Mouse (Mus musculus) monocyte, adult 2 months (primary cell): Measurements from ENCODE around the gene Nufip2.
"Not testable (repeated sequence)": the region's sequence is repeated elsewhere in the genome, so short reads cannot be mapped to it uniquely, and the experiment has no call there.

Experiments
- DNase-seq, 2 experiments: peaks; one replicate each; pipeline ENCODE4 v3.0.0; 2022; ENCODE audit warnings: low spot score in 2 of 2, low read depth in 1 of 2

Nufip2 gene

DNA sequence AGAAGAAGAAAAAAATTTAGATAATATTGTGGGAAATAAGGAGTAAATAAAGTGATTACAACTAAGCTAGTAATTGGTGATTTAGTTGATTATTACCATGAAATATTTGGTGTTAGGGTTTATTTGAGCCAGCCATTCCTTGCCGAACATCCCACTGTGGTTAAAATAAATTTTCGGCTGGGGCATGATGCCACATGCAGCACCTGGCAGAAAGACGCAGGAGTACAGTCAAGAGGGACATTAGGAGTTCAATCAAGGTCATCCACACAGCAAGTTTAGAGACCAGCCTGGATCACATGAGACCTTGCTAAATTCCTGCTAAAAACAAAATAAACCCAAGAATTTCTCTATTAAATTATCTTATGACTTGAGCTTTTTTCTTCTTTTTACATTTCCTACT is 23.1 kb downstream of the Nufip2 start:
- DNase-seq, result no peak

DNA sequence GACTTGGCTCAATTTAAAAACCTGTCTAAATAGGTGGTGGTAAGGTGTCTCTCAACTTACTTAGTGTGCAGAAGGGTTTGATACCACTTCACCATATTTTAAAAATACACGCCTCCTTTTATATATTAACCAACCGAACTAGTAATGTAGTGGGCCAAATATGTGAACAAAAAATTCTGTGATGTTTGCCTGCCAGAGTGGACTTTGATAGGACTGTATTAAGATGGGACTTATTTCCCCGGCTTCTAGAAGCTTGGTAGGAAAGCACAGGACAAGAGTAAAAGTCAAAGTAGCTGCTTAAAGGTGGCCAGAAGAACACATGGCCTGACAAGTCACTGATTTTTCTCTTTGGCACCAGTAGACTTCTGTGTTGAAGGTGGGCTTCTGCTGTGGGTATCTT is 27.8 kb downstream of the Nufip2 start:
- no peak for DNase-seq

DNA sequence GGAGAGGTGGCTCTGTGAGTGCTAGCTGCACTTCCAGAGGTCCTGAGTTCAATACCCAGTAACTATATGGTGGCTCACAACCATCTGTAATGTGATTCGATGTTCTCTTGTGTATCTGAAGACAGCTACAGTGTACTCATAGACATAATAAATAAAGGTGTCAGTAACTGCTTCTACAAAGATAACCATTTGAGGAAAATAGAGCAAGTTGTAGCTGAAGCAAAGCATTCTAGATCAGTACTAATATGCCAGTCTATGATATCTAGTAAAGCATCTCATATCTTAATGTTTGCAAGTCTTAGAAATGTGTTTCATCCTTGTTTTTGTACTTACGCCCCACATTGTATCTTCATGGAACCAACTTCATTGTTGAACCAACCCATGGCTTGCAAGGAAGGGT is 33.1 kb downstream of the Nufip2 start:
- no peak for DNase-seq

DNA sequence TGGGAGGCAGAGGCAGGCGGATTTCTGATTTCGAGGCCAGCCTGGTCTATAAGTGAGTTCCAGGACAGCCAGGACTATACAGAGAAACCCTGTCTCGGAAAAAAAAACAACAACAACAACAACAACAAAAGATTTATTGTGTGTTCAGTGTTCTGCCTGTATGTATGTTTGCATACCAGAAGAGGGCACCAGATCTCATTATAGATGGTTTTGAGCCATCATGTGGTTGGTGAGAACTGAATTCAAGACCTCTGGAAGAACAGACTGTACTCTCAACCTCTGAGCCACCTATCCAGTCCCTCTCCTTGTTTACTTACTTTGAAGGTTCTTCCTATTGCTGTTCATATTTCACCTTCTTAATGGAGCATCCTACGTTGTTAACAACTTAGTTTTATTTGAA is 35.4 kb downstream of the Nufip2 start:
- DNase-seq, result no peak

DNA sequence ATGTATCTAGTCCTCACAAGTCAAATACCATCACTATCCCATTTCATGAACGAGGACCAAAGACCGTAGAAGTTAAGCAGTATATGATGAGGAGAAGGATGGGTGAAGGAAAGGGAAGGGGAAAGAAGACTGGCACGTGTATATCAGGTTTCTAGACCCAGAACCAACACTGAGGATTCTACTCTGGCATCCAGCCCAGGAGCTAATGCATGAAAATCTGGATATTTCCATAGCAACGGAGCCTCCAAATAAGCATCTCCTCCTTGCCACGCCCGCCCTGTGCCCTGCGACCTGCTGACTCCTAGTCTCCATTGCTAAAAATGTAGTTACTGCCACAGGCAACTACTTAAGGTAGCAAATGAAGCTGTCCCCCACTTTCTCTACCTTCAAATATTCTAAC is 38.8 kb downstream of the Nufip2 start:
- DNase-seq, result no peak

DNA sequence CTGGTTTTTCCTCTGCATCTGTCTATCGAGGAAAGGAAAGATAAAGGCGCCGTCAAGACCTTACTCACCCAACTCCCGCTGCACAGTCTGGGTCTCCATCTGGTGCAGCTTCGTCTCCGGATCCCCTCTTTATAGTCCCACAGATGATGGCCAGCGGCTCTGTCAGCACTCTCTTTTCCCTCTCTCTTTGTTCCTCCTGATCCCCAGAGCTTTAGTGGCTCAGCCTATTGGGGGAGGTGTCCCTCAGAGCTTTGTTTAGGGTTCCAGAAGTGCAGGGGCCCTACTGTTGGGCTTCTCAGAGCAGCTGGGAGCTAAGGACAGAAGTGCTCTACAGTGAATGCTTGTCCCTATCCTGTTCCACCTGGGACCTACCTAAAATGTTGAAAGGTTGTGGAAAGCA is 39.2 kb downstream of the Nufip2 start, which contains the start of gene Cryba1:
Cryba1 (minus strand) TSS at position 101 of the 400 bp plus-strand sequence.
- DNase-seq, result no peak

DNA sequence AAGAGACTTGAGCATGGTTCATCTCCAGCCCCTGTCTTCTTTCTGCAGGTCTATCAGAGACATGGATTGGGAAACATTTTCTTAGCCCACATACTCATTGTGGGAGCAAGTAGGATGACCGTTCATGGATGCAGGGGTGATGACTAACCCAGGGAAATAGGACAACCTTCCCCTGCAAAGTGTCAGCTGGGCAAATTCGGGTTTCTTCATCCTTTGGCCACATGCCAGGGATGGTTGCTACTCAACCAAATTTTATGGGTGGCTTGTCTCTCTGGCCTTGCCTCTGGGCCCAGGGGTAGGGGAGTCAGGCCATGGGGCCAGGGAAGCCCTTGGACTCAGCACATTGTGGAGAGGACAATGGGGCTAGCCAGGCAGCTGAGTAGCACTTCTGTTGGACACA is 42.6 kb downstream of the Nufip2 start:
- DNase-seq, result no peak

DNA sequence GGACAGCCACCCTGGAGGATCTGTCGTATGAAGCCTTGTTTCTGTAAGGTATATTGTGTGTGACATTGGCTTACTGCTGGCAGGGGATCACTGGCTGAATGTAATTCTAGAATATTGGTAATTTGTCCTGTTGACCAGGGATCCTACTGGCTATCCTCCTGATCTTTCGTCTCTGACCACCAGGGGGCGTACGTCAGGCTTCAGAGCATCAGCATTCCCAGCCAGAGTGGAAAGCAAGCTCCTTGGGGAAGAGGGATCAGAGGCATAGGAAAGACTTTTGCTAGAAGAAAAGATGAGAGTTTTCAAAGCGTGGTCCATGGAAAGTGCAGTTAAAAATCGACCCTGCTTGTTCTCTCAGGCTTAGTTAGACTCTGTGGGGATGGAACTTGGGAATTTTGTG is 51.3 kb downstream of the Nufip2 start:
- peak in 1 of 2 experiments; percentile 57 for DNase-seq

DNA sequence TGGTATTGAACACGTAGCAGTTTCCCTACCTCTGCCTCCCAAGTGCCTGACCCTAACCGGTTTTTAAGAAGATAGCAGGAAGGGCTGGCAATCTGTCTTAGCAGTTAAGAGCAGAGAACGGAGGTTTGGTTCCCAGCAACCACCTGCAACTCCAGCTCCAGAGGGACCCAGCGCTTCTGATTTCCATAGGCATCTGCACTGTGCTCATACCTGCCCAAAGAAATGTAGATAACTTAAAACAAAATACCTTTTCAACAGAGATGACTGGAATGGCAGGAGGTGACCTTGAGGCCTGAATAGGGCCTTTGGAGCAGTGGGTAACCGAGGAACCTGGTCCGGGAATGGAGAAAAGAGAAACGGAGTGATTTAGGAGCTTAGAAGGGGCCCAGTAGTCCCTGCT is 52.6 kb downstream of the Nufip2 start:
- no peak for DNase-seq

DNA sequence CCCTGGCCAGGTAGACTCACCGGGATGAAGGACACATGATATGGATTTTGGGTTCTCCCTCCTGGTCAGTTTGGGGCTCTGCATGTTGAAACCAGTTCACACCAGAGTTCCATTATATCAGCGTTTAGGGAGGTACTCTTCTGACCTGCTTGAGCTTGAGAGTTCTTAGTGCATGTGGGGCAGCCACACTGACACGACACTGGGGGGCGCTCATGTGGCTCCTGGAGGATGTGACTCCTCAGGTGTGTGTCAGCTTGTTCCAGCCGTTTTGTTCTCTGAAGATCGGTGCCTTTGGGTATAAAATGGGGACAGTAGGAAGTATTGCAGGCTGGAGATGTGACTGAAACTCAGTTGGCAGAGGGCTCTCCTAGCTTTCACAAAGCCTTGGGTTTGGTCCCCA is 58.0 kb downstream of the Nufip2 start:
- DNase-seq, result no peak

DNA sequence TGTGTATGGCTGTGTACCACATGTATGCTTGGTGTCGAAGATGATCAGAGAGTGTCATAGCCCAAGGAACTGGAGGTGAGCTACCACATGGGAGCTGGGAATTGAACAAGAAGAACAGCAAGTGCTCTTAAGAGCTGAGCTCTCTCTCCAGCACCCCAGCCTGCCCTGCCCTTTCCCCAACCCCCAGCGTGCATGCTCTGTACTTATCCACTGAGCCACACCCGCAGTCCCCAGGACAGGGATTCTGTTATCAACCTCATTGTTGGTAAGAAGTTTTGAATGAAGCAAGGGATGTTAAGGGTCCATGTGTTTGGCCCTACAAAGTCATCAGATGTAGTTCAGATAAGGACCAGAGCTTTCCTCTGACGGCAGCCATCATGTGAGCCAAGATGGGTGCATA is 60.7 kb downstream of the Nufip2 start:
- DNase-seq, result no peak

DNA sequence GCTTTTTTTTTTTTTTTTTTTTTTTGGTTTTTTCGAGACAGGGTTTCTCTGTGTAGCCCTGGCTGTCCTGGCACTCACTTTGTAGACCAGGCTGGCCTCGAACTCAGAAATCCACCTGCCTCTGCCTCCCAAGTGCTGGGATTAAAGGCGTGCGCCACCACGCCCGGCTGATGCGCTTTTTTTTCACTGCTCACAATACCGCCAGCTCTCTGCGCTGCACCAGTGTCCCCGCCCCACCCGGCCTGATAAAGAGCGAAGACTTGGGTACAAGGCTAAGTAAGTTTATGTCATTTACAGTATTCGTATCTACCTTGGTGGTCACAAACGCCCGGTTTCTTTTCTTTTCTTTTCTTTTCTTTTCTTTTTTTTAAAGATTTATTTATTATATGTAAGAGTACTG is 61.1 kb downstream of the Nufip2 start:
- DNase-seq, result not testable (repeated sequence)

DNA sequence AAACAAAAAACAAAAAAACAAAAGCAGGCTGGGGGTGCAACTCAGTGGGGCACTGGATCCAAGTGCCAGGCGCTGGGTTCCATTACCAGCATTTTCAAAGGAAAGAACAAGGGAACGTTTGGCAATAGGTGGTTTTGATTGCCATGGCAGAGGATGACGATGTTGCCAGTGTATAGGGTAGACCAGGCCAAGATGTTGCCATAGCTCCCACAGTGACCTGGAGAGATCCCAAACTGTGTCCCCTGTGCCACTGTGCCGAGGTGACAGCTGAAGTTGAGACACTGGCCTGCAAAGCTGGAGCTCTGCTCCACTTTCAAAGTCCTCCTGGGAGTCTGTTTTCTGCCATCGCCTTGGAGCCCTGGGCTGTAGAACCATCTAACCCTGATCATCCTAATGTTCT is 63.0 kb downstream of the Nufip2 start:
- no peak for DNase-seq

DNA sequence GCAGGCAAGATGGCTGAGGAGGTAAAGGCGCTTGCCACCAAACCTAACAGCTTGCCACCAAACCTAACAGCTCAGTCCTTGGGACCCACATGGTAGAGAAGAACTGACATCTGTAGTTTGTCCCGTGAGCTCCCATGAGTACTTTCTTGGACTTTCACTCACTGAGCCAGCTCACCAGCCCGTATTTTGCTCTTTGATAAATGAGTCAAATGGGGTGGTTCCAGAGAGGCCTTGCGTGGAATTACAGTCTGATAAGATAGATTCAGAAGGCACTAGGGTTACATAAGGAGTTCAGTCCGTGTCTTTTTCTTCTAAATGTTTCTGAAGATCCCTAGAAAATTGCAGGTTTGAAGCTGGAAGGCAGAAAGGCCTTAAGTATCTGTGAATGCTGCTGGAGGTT is 66.6 kb downstream of the Nufip2 start:
- DNase-seq, result no peak

DNA sequence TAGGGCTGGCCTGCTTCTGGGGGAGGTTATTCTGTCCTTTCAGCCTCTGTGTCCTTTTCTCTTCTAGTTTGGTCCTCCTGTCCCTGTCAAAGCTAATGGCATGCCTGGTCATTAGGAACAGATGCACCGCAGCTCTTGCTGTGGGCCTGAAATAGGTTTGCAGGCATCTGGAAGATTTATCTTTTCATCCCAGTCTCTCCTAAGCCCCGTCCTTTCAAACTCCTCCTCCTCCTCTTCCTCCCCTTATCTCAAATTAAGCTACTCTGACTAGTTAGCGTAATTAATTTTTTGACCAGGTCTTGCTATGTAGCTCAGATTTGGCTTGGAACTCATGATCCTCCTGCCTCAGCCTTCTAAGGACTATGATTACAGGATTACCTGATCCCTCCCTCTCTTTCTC is 67.5 kb downstream of the Nufip2 start:
- DNase-seq, result no peak

DNA sequence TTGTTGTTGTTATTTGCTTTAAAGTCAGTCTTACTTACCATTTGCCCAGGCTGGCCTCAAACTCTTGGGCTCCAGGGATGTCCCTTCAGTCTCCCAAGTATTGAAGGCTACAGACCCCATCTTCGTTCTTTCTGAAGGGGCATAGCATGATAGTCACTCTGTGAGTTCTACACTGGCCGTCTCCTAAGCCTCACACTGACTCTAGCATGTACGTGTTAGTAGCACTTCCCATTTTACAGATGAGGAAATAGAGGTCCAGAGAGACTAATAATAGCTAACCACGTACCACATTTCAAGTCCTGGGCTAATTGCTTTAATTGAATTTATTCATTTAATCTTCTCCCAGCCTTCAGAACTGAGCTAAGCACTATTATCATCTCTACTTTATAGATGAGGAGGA is 74.1 kb downstream of the Nufip2 start:
- no peak for DNase-seq

DNA sequence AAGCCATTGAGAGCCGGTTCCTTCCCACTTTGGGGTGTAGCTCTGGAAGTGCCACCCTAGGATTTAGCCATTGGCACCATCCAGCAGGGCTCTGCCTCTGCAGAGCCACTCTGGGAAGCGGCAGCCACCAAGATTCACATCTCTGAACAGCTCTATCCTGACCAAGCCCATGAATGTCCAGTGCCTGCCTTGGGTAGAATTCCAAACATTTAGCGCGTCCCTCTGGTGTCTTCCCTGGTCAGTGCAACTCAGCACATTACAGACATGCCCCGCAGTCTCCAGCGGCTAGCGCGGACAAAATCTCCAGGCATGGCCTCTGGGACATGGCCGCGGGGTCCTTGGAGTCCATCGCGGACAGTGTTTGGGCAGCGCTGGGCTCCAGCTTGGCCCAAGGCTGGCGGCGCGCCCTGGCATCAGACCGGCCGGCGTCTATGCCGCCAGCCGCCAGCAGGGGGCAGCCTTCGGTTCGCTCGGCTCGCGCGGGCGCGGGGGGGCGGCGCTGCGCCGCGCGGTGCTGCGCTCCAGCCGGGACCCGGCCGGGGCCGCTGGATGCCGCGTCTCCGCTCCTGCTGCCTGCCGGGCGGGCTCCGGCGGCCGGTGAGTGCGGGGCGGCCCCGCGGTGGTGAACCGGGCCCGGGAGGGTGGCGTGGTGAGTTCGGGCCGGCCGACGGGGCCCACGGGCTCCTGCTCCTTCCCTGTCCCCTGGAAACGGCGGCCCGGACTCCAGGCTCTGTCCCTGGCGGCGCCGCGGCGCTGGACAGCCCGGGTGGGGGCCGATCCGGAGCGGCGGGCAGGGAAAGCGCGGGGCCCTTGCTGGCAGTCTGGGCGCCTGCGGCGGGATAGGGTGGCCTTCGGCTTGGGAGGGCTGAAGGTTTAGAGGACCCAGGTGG is 77.1 kb downstream of the Nufip2 start, which contains the start of gene Myo18a:
Myo18a (plus strand) TSS at position 464 of the 890 bp plus-strand sequence.
- peak; percentile 31 to 70 for DNase-seq

DNA sequence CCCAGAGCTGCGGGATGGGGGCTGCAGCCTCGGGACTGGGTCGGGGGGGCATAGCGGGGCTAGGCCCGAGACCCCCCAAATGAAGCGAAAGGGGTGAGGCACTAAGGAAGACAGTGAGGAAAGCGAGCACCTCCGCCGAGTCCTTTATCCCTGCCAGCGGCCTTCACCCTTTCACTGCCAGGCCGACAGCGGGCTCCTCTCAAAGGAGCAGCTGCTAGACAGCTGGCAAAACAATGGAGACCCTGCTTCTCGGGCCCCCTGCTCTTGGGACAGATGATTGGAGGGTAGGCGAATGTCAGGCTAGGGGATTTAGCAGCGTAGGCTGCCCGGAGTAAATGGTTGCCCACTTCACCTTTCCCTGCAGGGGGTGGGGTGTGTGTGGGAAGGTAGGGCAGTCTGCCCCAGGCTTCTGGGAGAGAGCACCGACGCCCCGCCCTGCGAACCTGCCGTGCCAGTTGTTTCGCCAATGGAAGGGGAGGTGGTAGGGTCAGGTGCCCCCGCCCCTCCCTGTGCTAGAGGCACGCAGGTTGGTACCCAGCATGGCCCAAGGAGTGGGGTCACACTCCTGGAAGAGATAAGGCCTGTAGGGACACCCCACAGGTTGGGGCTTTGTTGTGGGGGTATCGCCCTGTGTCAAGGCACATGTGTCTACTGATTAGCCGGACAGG is 77.9 kb downstream of the Nufip2 start:
- no peak for DNase-seq

DNA sequence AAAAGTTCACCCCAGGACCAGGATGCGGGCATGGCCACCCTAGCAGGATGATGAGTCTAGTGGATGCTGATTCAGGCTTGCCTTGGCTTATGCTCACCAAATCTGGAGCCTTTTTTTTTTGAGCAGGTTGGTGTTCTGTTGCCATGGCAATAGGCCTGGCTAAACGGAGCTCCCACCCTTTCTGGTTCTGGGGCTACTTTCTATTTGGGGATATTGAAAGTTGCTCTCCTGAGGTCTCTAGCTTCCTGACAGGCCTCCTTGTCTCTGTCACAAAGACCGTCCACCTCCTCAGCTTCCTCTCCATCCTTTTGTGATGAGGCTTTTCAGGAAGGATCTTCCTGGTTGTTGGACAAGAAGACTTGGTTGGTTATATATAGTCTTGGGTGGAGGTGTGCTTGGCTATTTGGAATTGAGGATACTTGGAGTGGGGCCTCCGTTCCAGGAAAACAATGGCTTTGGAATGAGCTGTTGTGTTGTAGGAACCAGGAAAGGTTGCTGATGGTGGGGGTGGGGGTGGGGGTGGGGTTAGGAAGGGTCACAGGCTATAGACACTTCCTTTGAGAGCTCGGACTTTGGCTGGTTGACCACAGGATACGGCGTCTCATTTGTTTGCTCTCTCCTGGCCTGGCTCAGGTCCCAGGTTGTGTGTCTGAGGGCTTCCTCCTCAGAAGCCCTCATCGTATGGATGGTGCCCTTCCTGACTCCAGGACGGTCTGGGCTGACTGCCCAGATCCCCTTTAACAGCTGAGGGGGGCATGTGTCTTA is 78.9 kb downstream of the Nufip2 start:
- no peak for DNase-seq

DNA sequence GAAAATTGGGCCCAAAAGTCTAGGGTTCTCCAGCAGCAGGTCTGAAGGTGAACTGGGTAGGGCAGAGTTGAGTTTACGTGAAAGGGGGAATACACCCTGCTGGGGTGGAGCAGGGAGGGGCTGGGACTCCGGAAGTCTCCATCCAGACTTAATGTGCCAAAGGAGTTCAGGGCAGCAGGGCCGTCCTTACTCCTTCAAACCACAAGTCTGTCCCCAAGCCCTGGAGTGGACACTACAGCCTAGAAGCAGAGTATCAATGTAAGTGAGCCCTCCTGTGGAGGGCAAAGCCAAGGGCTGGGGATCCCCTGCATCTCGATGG is 79.5 kb downstream of the Nufip2 start:
- DNase-seq, result no peak

DNA sequence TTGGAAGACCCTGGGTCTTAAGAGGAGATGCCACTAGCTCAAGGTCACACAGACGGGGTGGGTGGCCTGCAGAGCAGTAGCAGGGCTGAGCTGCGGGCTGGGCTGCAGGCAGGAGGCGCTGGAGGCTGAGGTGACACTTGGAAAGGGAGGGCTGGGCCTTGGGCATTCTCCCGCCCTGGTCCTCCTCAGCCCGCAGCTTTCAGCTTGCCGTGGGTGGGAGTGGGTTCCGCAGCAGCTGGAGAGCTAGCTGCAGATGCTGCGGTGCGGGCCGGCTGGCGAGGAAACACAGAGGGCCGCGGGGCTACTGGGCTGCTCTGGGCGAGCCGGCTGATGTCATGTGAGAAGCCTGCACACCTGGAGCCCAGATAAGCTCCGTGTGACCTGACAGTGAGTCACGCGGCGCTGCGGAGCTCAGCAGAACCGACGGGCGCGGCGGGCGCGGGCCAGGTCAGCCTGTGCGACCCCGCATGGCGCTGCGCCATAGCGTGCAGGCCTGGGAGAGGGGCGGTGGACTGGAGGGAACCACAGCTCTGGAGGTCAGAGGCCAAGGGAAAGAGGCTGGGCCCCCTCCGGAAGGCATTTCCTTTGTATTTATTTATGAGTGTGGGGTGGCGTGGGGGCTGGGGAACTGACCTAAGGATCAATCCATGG is 80.5 kb downstream of the Nufip2 start:
- no peak for DNase-seq
